Mouse (Mus musculus) small intestine, adult 2 months (tissue): Measurements from ENCODE around the gene Slc28a1.

Source experiments
- CTCF ChIP-seq: fragments of 200-500 bp; IDR thresholded peaks from 2 replicates; pipeline ENCODE4 v1.5.1; 2012; ENCODE audit warnings: low read depth, mild to moderate bottlenecking, control low read depth, inconsistent platforms, low read length, moderate library complexity, mixed read lengths; ENCODE audit not compliant: insufficient replicate concordance, insufficient read length; ENCODE audit errors: extremely low read depth
- POLR2A ChIP-seq: fragments of 200-500 bp; IDR thresholded peaks from 2 replicates; pipeline ENCODE4 v1.6.1; 2012; ENCODE audit warnings: low read depth, mild to moderate bottlenecking, control low read depth, inconsistent platforms, low read length, moderate library complexity

GRCm38 (mm10) chr7:81102854-81103253 is 11.7 kb upstream of the Slc28a1 start:
- TF ChIP-seq POLR2A, result no peak
- no peak for TF ChIP-seq CTCF
